Comparison of ENCODE assay signal across 21 mouse cellular contexts in genomic region chr2:130977589-130977988, GRCm38 (mm10).
DNase-seq lines count a peak whose midpoint lies in the region; ATAC-seq lines count a peak whose summit lies in the region.
"Had no signal": no experiment of that assay in that cellular context is flagged by ENCODE, and none has a peak within 500 bp of the region (broad histone marks: within the 10 kb centered on the region; RNA-seq: fewer than 3 reads in every experiment).

No protein-coding gene starts in this region.

- peak overlapping the region; percentile 87 for H3K27ac ChIP-seq in liver, embryonic 15.5 days (replicated peaks)
- H3K27ac ChIP-seq: embryonic facial prominence, embryonic 15.5 days; kidney, embryonic 15.5 days; limb, embryonic 12.5 days had no signal

- H3K27me3 ChIP-seq in erythroblast, embryonic 14.5 days (ENCODE audit: control insufficient read depth): no peaks in the 10 kb centered on the region
- no peaks in the 10 kb centered on the region for H3K27me3 ChIP-seq in liver, embryonic 15.5 days
- H3K27me3 ChIP-seq: embryonic facial prominence, embryonic 15.5 days; kidney, embryonic 15.5 days; limb, embryonic 12.5 days had no signal

- peaks cover 56% of the 10 kb centered on the region for H3K36me3 ChIP-seq in erythroblast, embryonic 14.5 days (ENCODE audit: control insufficient read depth)
- H3K36me3 ChIP-seq in liver, embryonic 15.5 days (replicated peaks): peaks cover 38% of the 10 kb centered on the region

- peak overlapping the region; percentile 40 for H3K4me3 ChIP-seq in erythroblast, embryonic 14.5 days (replicated peaks)
- no peak overlapping the region for H3K4me3 ChIP-seq in liver, embryonic 15.5 days (replicated peaks)
- H3K4me3 ChIP-seq: embryonic facial prominence, embryonic 15.5 days; kidney, embryonic 15.5 days; limb, embryonic 12.5 days; midbrain, embryonic 10.5 days had no signal

- H3K9ac ChIP-seq in liver, embryonic 15.5 days: peak overlapping the region; percentile 40; the same call in 1 of the 2 replicates
- H3K9ac ChIP-seq: embryonic facial prominence, embryonic 15.5 days; kidney, embryonic 15.5 days; limb, embryonic 12.5 days; lung, embryonic 14.5 days had no signal

- no peaks in the 10 kb centered on the region for H3K9me3 ChIP-seq in erythroblast, embryonic 14.5 days (ENCODE audit: control insufficient read depth, low read length)
- no peaks in the 10 kb centered on the region for H3K9me3 ChIP-seq in liver, embryonic 15.5 days (replicated peaks)
- H3K9me3 ChIP-seq: embryonic facial prominence, embryonic 15.5 days; kidney, embryonic 15.5 days; limb, embryonic 12.5 days; midbrain, embryonic 10.5 days had no signal

- H3K4me2 ChIP-seq in liver, embryonic 15.5 days: peak overlapping the region; percentile 47
- H3K4me2 ChIP-seq: embryonic facial prominence, embryonic 15.5 days; kidney, embryonic 15.5 days; limb, embryonic 12.5 days; lung, embryonic 14.5 days had no signal

- H3K4me1 ChIP-seq in erythroblast, embryonic 14.5 days (ENCODE audit: control insufficient read depth): peaks cover 80% of the 10 kb centered on the region
- H3K4me1 ChIP-seq in liver, embryonic 15.5 days (replicated peaks): peaks cover 60% of the 10 kb centered on the region
- H3K4me1 ChIP-seq: embryonic facial prominence, embryonic 15.5 days; kidney, embryonic 15.5 days; limb, embryonic 12.5 days; midbrain, embryonic 10.5 days had no signal

- peak; percentile 82 for ATAC-seq in liver, embryonic 15.5 days (ENCODE audit: insufficient read depth)
- ATAC-seq: forebrain, embryonic 14.5 days; hindbrain, embryonic 16.5 days; intestine, embryonic 16.5 days had no signal

- DNase-seq in spleen, postnatal 36 days (ENCODE audit: low spot score in 2 of 2): peak; percentile 14 to 38
- DNase-seq in spleen, postnatal 14 days (ENCODE audit: low spot score in 2 of 2): no peak
- DNase-seq in thymus, postnatal 14 days: no peak
- DNase-seq in embryo, embryonic 10 days (ENCODE audit: low spot score): no peak
- no peak for DNase-seq in thymus, postnatal 10 days (ENCODE audit: low spot score in 2 of 2)
- DNase-seq: cerebellum, adult 9-11 months; gastrocnemius, postnatal 36 days; lung, embryonic 14.5 days; lung, postnatal 36 days; retina, postnatal 1 day; right cerebral cortex, postnatal 4 days; thymus, postnatal 4 days had no signal

Comparison
In these comparisons a context has a peak if more than half of its experiments do, and no peak if none do; other contexts are left out.
1. DNase-seq: peak in spleen, postnatal 36 days (2 of 2); none in spleen, postnatal 14 days (0 of 2), thymus, postnatal 14 days (single experiment), embryo, embryonic 10 days (single experiment) and thymus, postnatal 10 days (0 of 2).